In the genomic region with DNA sequence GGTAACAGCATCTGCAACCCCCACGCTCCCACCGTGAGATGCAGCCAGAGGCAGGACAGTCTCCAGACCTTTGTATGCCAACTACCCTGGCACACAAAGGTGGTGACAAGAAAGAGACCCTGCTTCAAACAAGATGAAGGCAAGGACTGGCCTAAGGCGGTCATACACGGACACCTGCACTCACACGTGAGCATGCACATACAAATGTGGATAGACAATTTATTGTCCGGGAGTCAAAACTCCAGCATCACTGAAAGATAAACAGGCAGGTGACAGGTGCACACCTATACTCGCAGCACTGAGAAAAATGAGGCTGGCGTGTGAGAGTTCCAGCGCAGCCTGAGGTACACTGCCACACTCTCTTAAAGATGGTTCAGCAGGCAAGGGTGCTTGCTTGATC, we compare ENCODE assay signal across 10 mouse cellular contexts. TPM values are rescaled to one million over a fixed set of nuclear protein-coding genes. Genes with fewer than 3 reads are reported as not detected.
A peak's percentile ranks its signal among the peaks of the same experiment; 100 is the strongest.
DNase-seq lines count a peak whose midpoint lies in the region; ATAC-seq and TF ChIP-seq lines count a peak whose summit lies in the region.
"Had no signal": no experiment of that assay in that cellular context is flagged by ENCODE, and none has a peak within 500 bp of the region (broad histone marks: within the 10 kb centered on the region; RNA-seq: fewer than 3 reads in every experiment).

No protein-coding gene starts in this region.

- ATAC-seq in heart, embryonic 16.5 days (replicated peaks; ENCODE audit: extremely low read depth, insufficient read depth, low FRiP score): no peak
- no peak for ATAC-seq in forebrain, embryonic 16.5 days
- ATAC-seq in liver, postnatal 0 days: no peak

- peaks cover 11% of the 10 kb centered on the region for H3K36me3 ChIP-seq in heart, embryonic 16.5 days (ENCODE audit: control insufficient read depth, insufficient read depth)
- H3K36me3 ChIP-seq in MEL (ENCODE audit: control insufficient read depth in 1 of 2, insufficient read depth in 2 of 2, low read length in 2 of 2): peaks cover 0 to 24% of the 10 kb centered on the region in 2 experiments; a peak in 2 of 4 replicates
- peaks cover 2% of the 10 kb centered on the region; the same call in 1 of the 2 replicates for H3K36me3 ChIP-seq in forebrain, embryonic 16.5 days (ENCODE audit: control insufficient read depth, insufficient read depth)
- no peaks in the 10 kb centered on the region for H3K36me3 ChIP-seq in liver, postnatal 0 days (replicated peaks; ENCODE audit: insufficient read depth, low read length)

- H3K4me1 ChIP-seq in heart, embryonic 16.5 days (ENCODE audit: control insufficient read depth, insufficient read depth, low read length): peaks cover 22% of the 10 kb centered on the region
- H3K4me1 ChIP-seq in MEL (ENCODE audit: control insufficient read depth in 1 of 2, insufficient read depth in 2 of 2, low read length in 2 of 2): peaks cover 12 to 16% of the 10 kb centered on the region in 2 experiments
- H3K4me1 ChIP-seq in forebrain, embryonic 16.5 days (replicated peaks; ENCODE audit: control insufficient read depth, insufficient read depth, low read length): peaks cover 13% of the 10 kb centered on the region
- H3K4me1 ChIP-seq in liver, postnatal 0 days (ENCODE audit: insufficient read depth): peaks cover 21% of the 10 kb centered on the region

- 88% methylated on average over 9 of the region's 9 CpGs for WGBS in heart, embryonic 16.5 days
- WGBS in forebrain, embryonic 16.5 days: 88% methylated on average over 9 of the region's 9 CpGs
- WGBS in liver, postnatal 0 days (ENCODE audit: insufficient replicate concordance): 89% methylated on average over 9 of the region's 9 CpGs

- no peak for TF ChIP-seq EP300 in MEL (IDR thresholded peaks at IDR 0.05; ENCODE audit: low read depth in 1 of 2, low read length in 2 of 2)
- no peak for TF ChIP-seq EP300 in liver, postnatal 0 days (IDR thresholded peaks at IDR 0.05; ENCODE audit: low read depth)

- H3K27me3 ChIP-seq in heart, embryonic 16.5 days (ENCODE audit: control insufficient read depth, insufficient read depth, low read length): no peaks in the 10 kb centered on the region
- H3K27me3 ChIP-seq in MEL (ENCODE audit: control insufficient read depth in 1 of 2, insufficient read depth in 2 of 2, low read length in 2 of 2): no peaks in the 10 kb centered on the region
- H3K27me3 ChIP-seq in forebrain, embryonic 16.5 days (replicated peaks; ENCODE audit: control insufficient read depth, insufficient read depth, low read length): no peaks in the 10 kb centered on the region
- H3K27me3 ChIP-seq in liver, postnatal 0 days (ENCODE audit: insufficient read depth, low read length): no peaks in the 10 kb centered on the region

- H3K4me3 ChIP-seq in heart, embryonic 16.5 days (ENCODE audit: low read length): no peak overlapping the region; the same call in 1 of the 2 replicates
- peak overlapping the region; percentile 81 to 100 for H3K4me3 ChIP-seq in MEL (ENCODE audit: control insufficient read depth in 1 of 2, insufficient read depth in 1 of 2, low read depth in 2 of 2, low read length in 2 of 2)
- no peak overlapping the region for H3K4me3 ChIP-seq in forebrain, embryonic 16.5 days (replicated peaks; ENCODE audit: low read length)
- H3K4me3 ChIP-seq in liver, postnatal 0 days (ENCODE audit: low read depth, low read length): no peak overlapping the region

- no peak for TF ChIP-seq POLR2A in MEL (IDR thresholded peaks at IDR 0.05; ENCODE audit: control insufficient read depth in 1 of 2, insufficient read depth in 1 of 2, low read depth in 1 of 2, low read length in 2 of 2, poor library complexity in 1 of 2)

- H3K27ac ChIP-seq in heart, embryonic 16.5 days (ENCODE audit: low read length): no peak overlapping the region
- H3K27ac ChIP-seq in MEL (ENCODE audit: control insufficient read depth, low read depth, low read length): no peak overlapping the region
- no peak overlapping the region for H3K27ac ChIP-seq in forebrain, embryonic 16.5 days (ENCODE audit: low read length)
- no peak overlapping the region for H3K27ac ChIP-seq in liver, postnatal 0 days (ENCODE audit: low read depth)

- TF ChIP-seq CTCF in MEL (IDR thresholded peaks at IDR 0.05 in 2 of 3, conservative IDR thresholded peaks at IDR 0.05 in 1 of 3; ENCODE audit: control insufficient read depth in 1 of 3, insufficient read depth in 1 of 3, low read depth in 2 of 3, low read length in 3 of 3, poor library complexity in 1 of 3, severe bottlenecking in 1 of 3): no peak
- no peak for TF ChIP-seq CTCF in liver, postnatal 0 days (IDR thresholded peaks at IDR 0.05; ENCODE audit: low read depth)

- peaks cover 20% of the 10 kb centered on the region for H3K79me2 ChIP-seq in MEL (ENCODE audit: control insufficient read depth, insufficient read depth, low read length, poor library complexity)

- H3K4me2 ChIP-seq in heart, embryonic 16.5 days (ENCODE audit: low read depth, low read length): peak overlapping the region; percentile 81; the same call in 1 of the 2 replicates
- H3K4me2 ChIP-seq in forebrain, embryonic 16.5 days (ENCODE audit: low read length): peak overlapping the region; percentile 79
- peak overlapping the region; percentile 94 for H3K4me2 ChIP-seq in liver, postnatal 0 days (ENCODE audit: low read depth, low read length)

- H3K9ac ChIP-seq in heart, embryonic 16.5 days (ENCODE audit: low read length): no peak overlapping the region
- peak overlapping the region; percentile 82 for H3K9ac ChIP-seq in MEL (ENCODE audit: control insufficient read depth, low read depth, low read length, poor library complexity, severe bottlenecking)
- no peak overlapping the region for H3K9ac ChIP-seq in forebrain, embryonic 16.5 days (replicated peaks; ENCODE audit: low read depth, low read length)
- peak overlapping the region; percentile 96; the same call in 1 of the 2 replicates for H3K9ac ChIP-seq in liver, postnatal 0 days (replicated peaks)

- H3K9me3 ChIP-seq in heart, embryonic 16.5 days (replicated peaks; ENCODE audit: control insufficient read depth, low read length): no peaks in the 10 kb centered on the region
- H3K9me3 ChIP-seq in MEL (replicated peaks; ENCODE audit: insufficient read depth, low read length): no peaks in the 10 kb centered on the region
- no peaks in the 10 kb centered on the region for H3K9me3 ChIP-seq in forebrain, embryonic 16.5 days (ENCODE audit: control insufficient read depth, low read length)
- H3K9me3 ChIP-seq in liver, postnatal 0 days (ENCODE audit: low read length): no peaks in the 10 kb centered on the region

- DNase-seq in heart, adult 8-10 months (ENCODE audit: low spot score): no peak
- DNase-seq in MEL (ENCODE audit: low read depth, low spot score): no peak
- no peak for DNase-seq in liver, postnatal 0 days
- no peak for DNase-seq in frontal cortex, postnatal 25 days (ENCODE audit: low spot score in 2 of 2)
- no peak for DNase-seq in left cerebral cortex, adult 11 months (ENCODE audit: low spot score)
- no peak for DNase-seq in cerebellum, adult 18-20 months
- DNase-seq: cerebellum, adult 2 months; lung, postnatal 36 days had no signal

- TF ChIP-seq RAD21 in MEL (IDR thresholded peaks at IDR 0.05; ENCODE audit: low read depth, low read length): no peak

TF ChIP-seq in MEL, 35 proteins besides CTCF, POLR2A, EP300 and RAD21:
- TF ChIP-seq ZC3H11A (IDR thresholded peaks at IDR 0.05; ENCODE audit: low read depth, low read length): no peak
- no peak for TF ChIP-seq UBTF (IDR thresholded peaks at IDR 0.05; ENCODE audit: borderline replicate concordance, insufficient read depth, low read depth, low read length)
- no peak for TF ChIP-seq POLR2AphosphoS5 (IDR thresholded peaks at IDR 0.05; ENCODE audit: borderline replicate concordance, low read depth, low read length)
- TF ChIP-seq HCFC1 (IDR thresholded peaks at IDR 0.05; ENCODE audit: low read depth, low read length): no peak
- TF ChIP-seq MAFK (IDR thresholded peaks at IDR 0.05; ENCODE audit: borderline replicate concordance, low read depth, low read length): no peak
- no peak for TF ChIP-seq CHD1 (IDR thresholded peaks at IDR 0.05; ENCODE audit: low read depth, low read length)
- TF ChIP-seq KAT2A (conservative IDR thresholded peaks at IDR 0.05; ENCODE audit: low read depth, low read length): no peak
- TF ChIP-seq SIN3A (IDR thresholded peaks at IDR 0.05; ENCODE audit: low read length): no peak
- TF ChIP-seq RCOR1 (IDR thresholded peaks at IDR 0.05; ENCODE audit: low read depth, low read length): no peak
- TF ChIP-seq ZNF384 (IDR thresholded peaks at IDR 0.05; ENCODE audit: low read depth, low read length): no peak; the same call in 1 of the 2 replicates
- no peak for TF ChIP-seq POLR2AphosphoS2 (IDR thresholded peaks at IDR 0.05; ENCODE audit: low read length)
- TF ChIP-seq USF1 (IDR thresholded peaks at IDR 0.05; ENCODE audit: low read depth, low read length): no peak
- TF ChIP-seq ZKSCAN1 (IDR thresholded peaks at IDR 0.05; ENCODE audit: low read depth, low read length): no peak
- TF ChIP-seq NRF1 (IDR thresholded peaks at IDR 0.05; ENCODE audit: insufficient read depth, low read depth, low read length, poor library complexity, severe bottlenecking): no peak
- TF ChIP-seq TCF12 (IDR thresholded peaks at IDR 0.05; ENCODE audit: low read depth, low read length): no peak
- TF ChIP-seq BHLHE40 (IDR thresholded peaks at IDR 0.05; ENCODE audit: borderline replicate concordance, low read depth, low read length): no peak

RNA-seq across cellular contexts. Expression of a gene that starts 9.5 kb away (rescaled TPM):
- 197 and 201 TPM in 2 replicates for polyA plus RNA-seq in heart, embryonic 16.5 days (2015; fragmentation: Nextera tagmentation; extraction: Ambion mirVana)
- total RNA-seq in heart, adult 8-10 months (2022): 100 to 1,000 TPM; 148 to 162 (median 150) TPM
- total RNA-seq in MEL (2012; rRNA removed): 159 and 184 TPM in 2 replicates
- 100 to 1,000 TPM in 1 of 2 experiments, not detected in 1; 163 TPM for polyA plus RNA-seq in MEL (2012; ENCODE audit: insufficient read depth in 1 of 2, insufficient read length in 2 of 2, low read depth in 1 of 2, low replicate concordance in 2 of 2, missing spikeins in 1 of 2)
- polyA plus RNA-seq in forebrain, embryonic 16.5 days (2015; fragmentation: Nextera tagmentation; extraction: Ambion mirVana): 168 and 171 TPM in 2 replicates
- polyA plus RNA-seq in liver, postnatal 0 days (2015; fragmentation: Nextera tagmentation; extraction: Ambion mirVana): 119 and 122 TPM in 2 replicates

RNA-seq across cellular contexts. Expression of a gene that starts 56.2 kb away (rescaled TPM):
- polyA plus RNA-seq in heart, embryonic 16.5 days (2015; fragmentation: Nextera tagmentation; extraction: Ambion mirVana): 39.3 and 42.2 TPM in 2 replicates
- total RNA-seq in heart, adult 8-10 months (2022): 10 to 100 TPM; 57.3 to 69.8 (median 58.6) TPM
- 27.8 and 29.2 TPM in 2 replicates for total RNA-seq in MEL (2012; rRNA removed)
- polyA plus RNA-seq in MEL (2012; ENCODE audit: insufficient read depth in 1 of 2, insufficient read length in 2 of 2, low read depth in 1 of 2, low replicate concordance in 2 of 2, missing spikeins in 1 of 2): 10 to 100 TPM; 19.5 to 34.9 TPM
- polyA plus RNA-seq in forebrain, embryonic 16.5 days (2015; fragmentation: Nextera tagmentation; extraction: Ambion mirVana): 35.2 TPM in 2 replicates
- 7.1 and 8.2 TPM in 2 replicates for polyA plus RNA-seq in liver, postnatal 0 days (2015; fragmentation: Nextera tagmentation; extraction: Ambion mirVana)

Comparison
In these comparisons a context has a peak if more than half of its experiments do, and no peak if none do; other contexts are left out.
1. H3K4me3 ChIP-seq: peak in MEL (2 of 2); none in heart, embryonic 16.5 days (single experiment), forebrain, embryonic 16.5 days (single experiment) and liver, postnatal 0 days (single experiment).
2. H3K9ac ChIP-seq: peak in MEL (single experiment) and liver, postnatal 0 days (single experiment); none in heart, embryonic 16.5 days (single experiment) and forebrain, embryonic 16.5 days (single experiment).
3. Peak in every context shown above with its lines, with median percentiles within 50 percentile points of each other: H3K4me2 ChIP-seq.